Mouse (Mus musculus) G1E (cell line): Measurements from ENCODE around the gene Grin2b.

ENCODE experiments used
- CTCF ChIP-seq: IDR thresholded peaks from 2 replicates; pipeline ENCODE4 v1.5.1; 2012; ENCODE audit warnings: low read depth, low read length, inconsistent platforms, mixed read lengths
- POLR2AphosphoS5 ChIP-seq: IDR thresholded peaks from 2 replicates; pipeline ENCODE4 v1.6.1; 2012; ENCODE audit warnings: low read depth, low read length, inconsistent platforms; ENCODE audit not compliant: insufficient replicate concordance

DNA sequence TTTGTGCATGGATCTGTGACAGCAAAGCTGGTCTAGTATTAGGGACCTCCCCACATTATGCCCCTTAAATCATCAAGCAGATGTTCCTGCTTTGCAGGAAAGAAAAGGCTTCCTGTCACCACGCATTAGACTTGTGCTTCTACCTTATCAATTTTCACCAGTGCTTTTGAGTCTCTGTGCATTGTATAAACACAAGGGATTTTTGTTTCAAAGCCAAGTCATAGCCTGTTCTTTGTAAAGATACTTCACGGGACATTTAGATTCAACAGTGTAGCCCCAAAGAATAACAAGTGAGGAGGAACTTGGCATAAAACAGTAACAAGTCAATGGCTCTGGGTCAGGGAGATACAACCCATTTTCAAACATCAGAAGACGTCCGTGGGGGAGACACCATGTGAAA, 498.9 kb downstream of the Grin2b start:
- no peak for TF ChIP-seq CTCF
- TF ChIP-seq POLR2AphosphoS5, result no peak
